Mouse (Mus musculus) erythroblast, embryonic 14.5 days (primary cell): Measurements from ENCODE around the gene Ctnna3. TPM values are rescaled to one million over a fixed set of nuclear protein-coding genes. Genes with fewer than 3 reads are reported as not detected.
"Not testable (repeated sequence)": the region's sequence is repeated elsewhere in the genome, so short reads cannot be mapped to it uniquely, and the experiment has no call there.

Experiments
- H3K27me3 ChIP-seq: 2 replicates; pipeline ENCODE4 v1.6.1; 2012; ENCODE audit warnings: inconsistent platforms; ENCODE audit not compliant: control insufficient read depth
- H3K36me3 ChIP-seq: 2 replicates; pipeline ENCODE4 v1.6.1; 2012; ENCODE audit warnings: mild to moderate bottlenecking, inconsistent platforms; ENCODE audit not compliant: control insufficient read depth
- H3K4me1 ChIP-seq: 2 replicates; pipeline ENCODE4 v1.6.1; 2012; ENCODE audit warnings: inconsistent platforms; ENCODE audit not compliant: control insufficient read depth
- H3K4me3 ChIP-seq: replicated peaks from 2 replicates; pipeline ENCODE3; 2012; ENCODE audit warnings: moderate library complexity, mild to moderate bottlenecking, inconsistent platforms
- H3K9me3 ChIP-seq: 2 replicates; pipeline ENCODE4 v1.6.1; 2012; ENCODE audit warnings: low read length, inconsistent platforms, mixed read lengths; ENCODE audit not compliant: control insufficient read depth
- GATA1 ChIP-seq: IDR thresholded peaks from 2 replicates; pipeline ENCODE4 v1.6.1; 2012; ENCODE audit warnings: low read length, inconsistent platforms, mixed read lengths
- TAL1 ChIP-seq: IDR thresholded peaks from 3 replicates; pipeline ENCODE4 v1.6.1; 2012; ENCODE audit warnings: low read length, inconsistent platforms, mixed read lengths
- polyA plus RNA-seq: library from polyadenylated mRNA; stranded (reverse); fragments of >175 nt; gene quantifications from 2 replicates; pipeline ENCODE4 v1.2.3, GENCODE M21; 2012

The Ctnna3 gene
- polyA plus RNA-seq, 1 experiment = not detected

DNA sequence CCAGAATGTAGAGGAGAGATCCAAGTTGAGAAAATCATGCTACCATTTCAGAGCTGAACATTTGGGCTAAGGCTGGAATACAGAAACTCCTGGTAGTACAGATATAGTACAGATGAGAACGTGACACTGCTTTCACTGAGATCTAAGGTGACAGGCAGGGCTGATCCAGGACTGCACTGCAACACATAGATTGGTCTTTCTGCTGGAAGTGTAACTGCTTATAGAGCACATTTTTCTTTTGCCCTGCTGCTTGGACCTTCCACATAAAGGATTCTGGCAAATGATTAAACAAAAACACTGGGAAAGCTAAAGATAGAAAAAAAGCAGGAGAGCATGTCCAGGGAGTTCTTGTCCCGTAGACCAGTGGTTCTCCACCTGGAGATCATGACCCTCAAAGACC lies 1305.8 kb downstream of the Ctnna3 start:
- TF ChIP-seq TAL1 = no peak
- TF ChIP-seq GATA1 = no peak
- H3K9me3 ChIP-seq = peaks cover 7% of the 10 kb centered on the region; the same call in 1 of the 2 replicates
- no peaks in the 10 kb centered on the region for H3K4me1 ChIP-seq
- H3K36me3 ChIP-seq = no peaks in the 10 kb centered on the region
- no peak overlapping the region for H3K4me3 ChIP-seq
- no peaks in the 10 kb centered on the region for H3K27me3 ChIP-seq

DNA sequence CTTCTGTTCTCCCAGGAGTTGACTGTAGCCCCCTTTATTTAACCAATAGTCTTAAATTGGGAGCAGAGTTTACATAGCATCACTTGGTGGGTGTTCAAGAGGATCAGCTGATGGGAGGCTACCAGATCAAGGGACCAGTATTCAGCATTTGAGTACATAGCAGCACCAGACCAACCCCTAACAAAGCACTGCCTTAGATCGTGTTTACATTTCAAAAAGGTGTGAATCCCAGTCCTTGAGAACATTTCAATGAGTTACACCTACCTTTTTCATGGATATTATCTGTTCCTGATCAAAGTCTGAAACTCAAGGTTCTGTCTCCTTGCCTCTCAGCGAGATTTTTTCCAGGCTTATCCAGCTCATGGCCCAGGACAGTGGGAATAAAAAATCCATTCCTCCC lies 1306.7 kb downstream of the Ctnna3 start:
- Histone ChIP-seq H3K4me3 (no peak overlapping the region), H3K4me1 (no peaks in the 10 kb centered on the region), H3K27me3 (no peaks in the 10 kb centered on the region), H3K36me3 (no peaks in the 10 kb centered on the region), H3K9me3 (peaks cover 8% of the 10 kb centered on the region; the same call in 1 of the 2 replicates)
- TF ChIP-seq TAL1 (no peak), GATA1 (no peak)

DNA sequence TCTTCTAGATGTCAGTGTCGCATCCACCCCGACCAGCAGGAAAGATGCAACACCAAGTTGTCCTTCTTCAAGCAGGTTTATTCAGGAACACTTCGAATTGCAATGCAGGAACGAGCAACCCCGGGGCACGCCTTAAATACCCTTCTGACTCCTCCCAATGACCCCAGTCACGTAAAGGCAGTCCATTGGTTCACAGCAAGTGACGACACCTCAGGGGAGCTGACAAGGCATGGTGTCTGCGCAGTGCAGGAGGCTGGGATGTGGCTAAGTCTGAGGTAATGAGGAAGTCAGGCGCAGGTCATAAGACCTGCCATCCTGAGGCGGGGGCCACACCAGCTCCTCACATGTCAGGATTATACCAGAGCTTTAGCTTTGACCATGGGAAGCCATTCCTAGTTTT lies 1311.8 kb downstream of the Ctnna3 start:
- not testable (repeated sequence) for H3K27me3 ChIP-seq, H3K9me3 ChIP-seq, H3K4me1 ChIP-seq, H3K4me3 ChIP-seq, H3K36me3 ChIP-seq

DNA sequence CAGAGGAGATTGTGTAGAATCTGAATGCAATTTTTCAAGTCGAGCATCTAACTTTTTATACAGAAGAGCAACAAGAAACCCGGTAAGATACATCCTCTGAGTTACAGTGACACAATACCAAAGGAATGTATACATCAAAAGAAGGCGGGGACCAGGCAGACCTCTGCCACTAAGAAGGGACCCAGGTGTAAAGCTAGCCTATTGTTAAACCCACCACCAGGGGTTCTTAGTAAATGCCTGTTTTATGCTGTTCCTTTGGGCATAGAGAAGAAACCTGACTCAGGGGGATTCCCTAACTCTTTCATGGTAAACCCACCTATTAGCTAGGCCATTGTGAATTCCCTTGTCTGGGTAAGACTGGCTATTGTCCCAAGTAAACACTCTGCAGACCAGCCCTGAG lies 1314.2 kb downstream of the Ctnna3 start:
- not testable (repeated sequence) for H3K27me3 ChIP-seq, H3K4me1 ChIP-seq, H3K36me3 ChIP-seq, H3K9me3 ChIP-seq, H3K4me3 ChIP-seq

DNA sequence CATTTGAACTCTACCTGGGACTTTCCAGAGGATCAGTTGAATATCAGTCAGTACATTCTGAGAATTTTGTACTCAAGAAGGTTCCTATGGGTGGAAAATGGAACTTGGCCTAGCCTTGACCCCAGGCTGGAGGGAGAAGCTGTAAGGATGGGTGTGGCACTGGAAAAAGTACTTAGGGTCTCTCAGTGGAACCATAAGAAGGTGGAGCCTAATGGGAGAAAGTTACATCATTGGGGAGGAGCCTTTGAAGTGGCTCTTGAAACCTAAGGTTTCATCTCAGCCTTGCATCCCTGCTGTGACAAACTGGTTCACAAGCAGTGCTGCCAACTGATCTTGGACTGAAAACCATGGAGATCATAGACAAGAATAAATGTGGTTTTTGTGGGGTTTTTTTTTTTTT lies 1318.8 kb downstream of the Ctnna3 start:
- Histone ChIP-seq H3K36me3 (no peaks in the 10 kb centered on the region), H3K4me3 (no peak overlapping the region), H3K9me3 (no peaks in the 10 kb centered on the region), H3K4me1 (no peaks in the 10 kb centered on the region), H3K27me3 (no peaks in the 10 kb centered on the region)
- TF ChIP-seq TAL1 (no peak), GATA1 (no peak)

DNA sequence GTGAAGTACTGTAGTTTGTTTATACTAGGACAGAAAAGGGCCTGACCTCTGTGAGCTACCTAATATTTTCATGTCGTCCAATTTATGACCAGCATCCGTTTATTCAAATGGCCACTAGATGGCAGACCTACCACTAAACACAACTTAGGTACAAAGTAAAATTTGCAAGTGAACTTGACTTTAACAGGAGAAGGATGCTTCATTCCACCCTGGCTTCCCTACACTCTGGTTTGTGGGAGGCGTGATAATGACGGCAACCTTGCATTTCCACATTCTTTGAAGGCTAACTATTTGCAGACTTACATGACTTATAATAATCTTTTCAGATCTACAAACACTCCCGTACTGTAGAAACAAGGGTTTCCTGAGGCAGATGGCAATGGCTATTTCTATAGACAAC lies 1320.9 kb downstream of the Ctnna3 start:
- Histone ChIP-seq H3K9me3 (peaks cover 7% of the 10 kb centered on the region), H3K4me3 (no peak overlapping the region), H3K27me3 (no peaks in the 10 kb centered on the region), H3K36me3 (no peaks in the 10 kb centered on the region), H3K4me1 (no peaks in the 10 kb centered on the region)
- TF ChIP-seq GATA1 = no peak
- TF ChIP-seq TAL1 = no peak

DNA sequence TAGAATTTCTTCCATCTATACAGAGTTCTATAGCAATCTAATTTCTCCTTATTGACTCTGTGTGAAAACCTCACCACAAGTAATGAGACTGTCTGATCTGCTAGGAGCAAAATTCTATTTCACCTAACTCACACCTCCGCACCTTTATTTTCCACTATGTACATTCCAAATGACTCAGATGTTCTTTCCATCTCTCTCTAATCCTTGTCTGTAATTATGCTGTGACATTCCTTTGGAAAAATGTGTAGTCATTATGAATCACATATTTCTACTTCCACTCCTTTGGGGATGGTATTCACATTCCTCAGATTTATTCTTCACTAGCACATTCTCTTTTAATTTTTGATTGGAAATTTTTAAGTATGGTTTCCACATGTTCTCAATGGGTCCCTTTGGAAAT lies 1406.4 kb downstream of the Ctnna3 start:
- Histone ChIP-seq H3K27me3 (no peaks in the 10 kb centered on the region), H3K4me1 (no peaks in the 10 kb centered on the region), H3K9me3 (peaks cover 2% of the 10 kb centered on the region; the same call in 1 of the 2 replicates), H3K36me3 (no peaks in the 10 kb centered on the region), H3K4me3 (no peak overlapping the region)
- no peak for TF ChIP-seq GATA1
- TF ChIP-seq TAL1 = no peak

DNA sequence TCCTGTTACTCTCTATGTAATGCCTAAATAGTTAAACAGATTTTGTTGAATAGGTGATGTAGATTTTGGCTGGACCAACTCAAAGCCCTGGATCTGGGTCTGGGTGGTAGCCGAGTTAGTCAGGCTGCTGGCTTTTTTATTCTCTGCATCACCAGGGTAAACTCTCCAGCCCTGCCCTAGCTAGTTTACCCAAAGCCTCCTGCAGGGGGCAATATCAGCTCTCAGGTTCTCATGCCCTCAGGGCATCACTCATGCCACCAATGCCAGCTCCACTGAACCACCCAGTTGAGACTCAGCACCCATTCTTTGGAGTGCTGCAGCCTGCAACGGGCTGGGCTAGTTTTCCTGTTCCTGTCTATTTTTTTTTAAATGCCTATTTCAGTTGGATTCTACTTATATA lies 1431.5 kb downstream of the Ctnna3 start:
- TF ChIP-seq GATA1 = no peak
- no peak for TF ChIP-seq TAL1
- Histone ChIP-seq H3K27me3 (no peaks in the 10 kb centered on the region), H3K4me1 (no peaks in the 10 kb centered on the region)

DNA sequence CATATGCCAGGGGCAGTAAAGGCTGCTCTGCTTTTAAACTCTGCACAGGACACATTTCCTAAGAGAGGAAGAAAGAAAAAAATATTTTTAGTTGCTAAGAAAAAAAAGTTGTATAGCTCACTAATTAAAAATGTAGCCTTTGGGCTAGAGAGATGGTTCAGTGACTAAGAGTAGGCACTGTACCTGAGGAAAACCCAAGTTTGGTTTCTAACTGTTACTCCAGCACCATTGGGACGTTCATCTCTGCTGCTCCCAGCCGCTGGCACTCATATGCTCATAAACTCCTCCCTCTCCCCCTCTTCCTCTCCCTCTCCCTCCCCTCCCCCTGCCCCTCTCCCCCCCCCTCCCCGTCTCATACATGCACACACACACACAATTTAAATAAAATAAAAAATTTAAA lies 1441.0 kb downstream of the Ctnna3 start:
- no peaks in the 10 kb centered on the region for H3K27me3 ChIP-seq
- peaks cover 2% of the 10 kb centered on the region; the same call in 1 of the 2 replicates for H3K9me3 ChIP-seq
- TF ChIP-seq TAL1 = no peak
- no peak for TF ChIP-seq GATA1
- H3K4me3 ChIP-seq = no peak overlapping the region
- no peaks in the 10 kb centered on the region for H3K36me3 ChIP-seq
- no peaks in the 10 kb centered on the region for H3K4me1 ChIP-seq

More for the DNA sequence above, 1431.5 kb downstream of the Ctnna3 start:
- H3K9me3 ChIP-seq = no peaks in the 10 kb centered on the region
- H3K36me3 ChIP-seq = no peaks in the 10 kb centered on the region
- no peak overlapping the region for H3K4me3 ChIP-seq

DNA sequence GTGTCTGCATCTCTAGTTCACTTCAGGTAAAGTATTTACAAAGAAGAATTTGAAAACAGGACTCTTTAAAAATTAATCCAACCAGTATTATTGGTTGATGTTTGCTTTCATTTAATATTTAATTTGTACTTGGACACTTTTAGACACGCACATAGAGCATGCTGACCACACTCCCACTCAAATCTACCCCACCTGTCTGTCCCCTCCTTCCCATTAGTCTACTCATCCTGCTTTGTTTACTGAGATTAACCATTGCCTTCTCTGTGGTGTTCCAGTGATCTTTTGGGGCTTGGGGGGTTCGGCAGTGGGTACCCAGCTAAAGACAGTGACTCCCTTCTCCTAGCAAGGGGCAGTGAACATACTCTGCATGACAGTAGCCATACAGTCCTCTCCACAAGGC lies 1446.6 kb downstream of the Ctnna3 start:
- Histone ChIP-seq H3K36me3 (no peaks in the 10 kb centered on the region), H3K9me3 (peaks cover 2% of the 10 kb centered on the region; the same call in 1 of the 2 replicates), H3K27me3 (no peaks in the 10 kb centered on the region), H3K4me1 (no peaks in the 10 kb centered on the region), H3K4me3 (no peak overlapping the region)
- TF ChIP-seq TAL1 (no peak), GATA1 (no peak)
